Mouse (Mus musculus): ENCODE measurements around the gene Nod2. TPM values are rescaled to one million over a fixed set of nuclear protein-coding genes. Genes with fewer than 3 reads are reported as not detected.
"Not testable (repeated sequence)": the region's sequence is repeated elsewhere in the genome, so short reads cannot be mapped to it uniquely, and the experiment has no call there.

Nod2 gene
- polyA plus RNA-seq, 1 experiment from 2014 or later, result 0.21 TPM

GRCm38 (mm10) chr8:88642734-88643564, 4.2 kb upstream of the Nod2 start:
- no peak overlapping the region for H3K4me3 ChIP-seq (ENCODE audit: low read length)
- H3K27me3 ChIP-seq (ENCODE audit: control insufficient read depth, insufficient read depth, low read depth, low read length), result no peaks in the 10 kb centered on the region
- ATAC-seq (ENCODE audit: low read depth), result no peak
- no peaks in the 10 kb centered on the region for H3K36me3 ChIP-seq (ENCODE audit: control insufficient read depth, insufficient read depth, low read length)
- H3K27ac ChIP-seq (ENCODE audit: low read length), result no peak overlapping the region
- H3K4me2 ChIP-seq (ENCODE audit: low read depth, low read length), result no peak overlapping the region
- peaks cover 9% of the 10 kb centered on the region for H3K4me1 ChIP-seq (replicated peaks; ENCODE audit: control insufficient read depth, insufficient read depth, low read length)
- no peak overlapping the region for H3K9ac ChIP-seq (ENCODE audit: low read length)
- H3K9me3 ChIP-seq (ENCODE audit: control insufficient read depth, low read length), result no peaks in the 10 kb centered on the region
- WGBS, result 80% methylated on average over 5 of the region's 5 CpGs

GRCm38 (mm10) chr8:88648322-88648721, 1.2 kb downstream of the Nod2 start:
- no peaks in the 10 kb centered on the region for H3K9me3 ChIP-seq (ENCODE audit: control insufficient read depth, low read length)
- no peak overlapping the region for H3K27ac ChIP-seq (ENCODE audit: low read length)
- H3K4me3 ChIP-seq (ENCODE audit: low read length), result no peak overlapping the region
- no peak for ATAC-seq (ENCODE audit: low read depth)
- no peak overlapping the region for H3K4me2 ChIP-seq (ENCODE audit: low read depth, low read length)
- H3K9ac ChIP-seq (ENCODE audit: low read length), result no peak overlapping the region
- no peaks in the 10 kb centered on the region for H3K27me3 ChIP-seq (ENCODE audit: control insufficient read depth, insufficient read depth, low read depth, low read length)
- no peaks in the 10 kb centered on the region for H3K36me3 ChIP-seq (ENCODE audit: control insufficient read depth, insufficient read depth, low read length)
- peaks cover 9% of the 10 kb centered on the region for H3K4me1 ChIP-seq (replicated peaks; ENCODE audit: control insufficient read depth, insufficient read depth, low read length)

DNA sequence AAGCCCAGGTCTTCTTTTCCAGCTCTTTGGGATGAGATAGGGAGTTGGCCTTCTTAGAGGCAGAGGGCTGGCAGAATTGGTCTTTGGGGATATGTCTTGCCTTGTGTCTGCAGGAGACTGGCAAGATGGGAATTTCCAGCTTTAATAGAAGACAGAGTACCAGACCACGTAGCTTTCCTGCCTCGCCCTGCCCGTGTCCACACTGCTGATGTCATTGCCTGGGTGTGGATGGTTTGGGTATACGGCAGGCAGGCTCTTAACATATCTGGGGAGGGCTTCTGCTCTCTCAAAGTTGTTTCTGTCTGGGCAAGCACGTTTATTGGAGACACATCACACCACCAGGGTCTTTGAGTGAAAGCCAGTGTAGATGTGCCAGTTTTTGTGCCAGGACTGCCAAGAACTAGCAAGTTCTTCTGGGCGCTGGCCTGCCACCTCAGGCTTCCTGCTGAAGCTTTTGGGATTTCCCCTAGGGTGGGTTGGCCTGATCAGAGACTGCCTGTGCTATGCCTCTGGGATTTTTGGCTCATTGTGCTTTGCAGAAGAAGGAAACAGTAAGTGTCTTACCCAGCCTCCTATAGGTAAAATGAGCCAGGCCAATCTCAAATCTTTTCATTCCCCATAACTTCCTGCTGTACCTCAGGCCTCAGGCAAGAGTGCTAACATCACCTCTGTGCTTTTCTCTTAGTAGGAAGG, 3.0 kb downstream of the Nod2 start:
- no peak overlapping the region for H3K4me2 ChIP-seq (ENCODE audit: low read depth, low read length)
- 56% methylated on average over 6 of the region's 6 CpGs for WGBS
- ATAC-seq (ENCODE audit: low read depth), result no peak
- H3K9ac ChIP-seq (ENCODE audit: low read length), result no peak overlapping the region
- H3K9me3 ChIP-seq (ENCODE audit: control insufficient read depth, low read length), result no peaks in the 10 kb centered on the region
- H3K27me3 ChIP-seq (ENCODE audit: control insufficient read depth, insufficient read depth, low read depth, low read length), result no peaks in the 10 kb centered on the region
- no peak overlapping the region for H3K4me3 ChIP-seq (ENCODE audit: low read length)
- no peaks in the 10 kb centered on the region for H3K36me3 ChIP-seq (ENCODE audit: control insufficient read depth, insufficient read depth, low read length)
- H3K27ac ChIP-seq (ENCODE audit: low read length), result no peak overlapping the region
- H3K4me1 ChIP-seq (replicated peaks; ENCODE audit: control insufficient read depth, insufficient read depth, low read length), result peaks cover 9% of the 10 kb centered on the region

GRCm38 (mm10) chr8:88651122-88651521, 4.0 kb downstream of the Nod2 start:
- H3K4me2 ChIP-seq (ENCODE audit: low read depth, low read length); H3K27ac ChIP-seq (ENCODE audit: low read length); H3K27me3 ChIP-seq (ENCODE audit: control insufficient read depth, insufficient read depth, low read depth, low read length); ATAC-seq (ENCODE audit: low read depth); H3K9ac ChIP-seq (ENCODE audit: low read length); H3K36me3 ChIP-seq (ENCODE audit: control insufficient read depth, insufficient read depth, low read length); H3K4me3 ChIP-seq (ENCODE audit: low read length); H3K9me3 ChIP-seq (ENCODE audit: control insufficient read depth, low read length); H3K4me1 ChIP-seq (replicated peaks; ENCODE audit: control insufficient read depth, insufficient read depth, low read length): not testable (repeated sequence)
- WGBS, result 55% methylated on average over 4 of the region's 4 CpGs

DNA sequence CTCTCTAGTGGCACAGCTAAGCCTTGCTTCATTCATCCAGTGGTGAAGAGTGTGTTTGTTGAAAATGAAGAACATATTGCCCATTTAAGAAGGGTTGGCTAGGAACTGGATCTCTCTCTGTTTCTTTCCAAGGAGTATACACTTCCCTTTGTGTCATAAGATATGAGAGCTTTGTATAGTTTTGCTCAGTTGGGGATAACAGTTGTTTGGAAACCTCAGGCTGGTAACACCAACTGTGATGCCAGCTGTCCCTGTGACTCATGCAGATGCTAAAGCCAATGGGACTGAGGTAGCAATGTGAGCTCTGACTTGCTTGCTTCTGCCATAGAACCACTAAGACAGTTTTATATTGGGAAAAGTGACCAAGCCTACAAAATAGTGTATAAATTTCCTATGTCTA, 8.2 kb downstream of the Nod2 start:
- Histone ChIP-seq H3K9me3 (ENCODE audit: control insufficient read depth, low read length) (no peaks in the 10 kb centered on the region), H3K9ac (ENCODE audit: low read length) (no peak overlapping the region), H3K36me3 (ENCODE audit: control insufficient read depth, insufficient read depth, low read length) (no peaks in the 10 kb centered on the region), H3K4me2 (ENCODE audit: low read depth, low read length) (no peak overlapping the region), H3K27me3 (ENCODE audit: control insufficient read depth, insufficient read depth, low read depth, low read length) (no peaks in the 10 kb centered on the region), H3K27ac (ENCODE audit: low read length) (no peak overlapping the region), H3K4me3 (ENCODE audit: low read length) (no peak overlapping the region), H3K4me1 (replicated peaks; ENCODE audit: control insufficient read depth, insufficient read depth, low read length) (no peaks in the 10 kb centered on the region)
- no peak for ATAC-seq (ENCODE audit: low read depth)

GRCm38 (mm10) chr8:88659873-88660272, 12.8 kb downstream of the Nod2 start:
- WGBS, result 65% methylated on average over 3 of the region's 3 CpGs
- Histone ChIP-seq H3K9me3 (ENCODE audit: control insufficient read depth, low read length) (no peaks in the 10 kb centered on the region), H3K27me3 (ENCODE audit: control insufficient read depth, insufficient read depth, low read depth, low read length) (no peaks in the 10 kb centered on the region), H3K4me1 (replicated peaks; ENCODE audit: control insufficient read depth, insufficient read depth, low read length) (no peaks in the 10 kb centered on the region), H3K4me2 (ENCODE audit: low read depth, low read length) (no peak overlapping the region), H3K36me3 (ENCODE audit: control insufficient read depth, insufficient read depth, low read length) (no peaks in the 10 kb centered on the region), H3K9ac (ENCODE audit: low read length) (no peak overlapping the region), H3K27ac (ENCODE audit: low read length) (no peak overlapping the region), H3K4me3 (ENCODE audit: low read length) (no peak overlapping the region)
- ATAC-seq (ENCODE audit: low read depth), result no peak

DNA sequence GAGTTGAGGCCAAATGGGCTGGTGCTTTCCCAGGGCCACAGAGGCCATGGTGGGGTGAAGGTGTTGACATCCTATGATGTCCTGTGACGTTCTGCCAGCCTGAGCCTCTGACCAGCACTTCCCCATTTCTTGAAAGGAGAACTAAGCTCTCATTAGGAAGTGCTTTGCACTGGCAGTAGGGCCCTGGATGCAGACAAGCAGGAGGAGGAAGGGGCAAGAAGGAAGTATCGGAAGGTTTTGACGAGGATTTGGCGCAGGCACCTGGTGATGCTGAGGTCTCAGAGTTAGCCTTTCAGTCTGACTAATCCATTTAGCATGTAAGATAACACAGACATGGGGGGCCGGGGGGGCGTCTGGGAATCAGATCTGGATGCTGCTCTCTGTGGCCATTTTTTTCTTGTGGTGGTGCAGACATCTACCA, 15.3 kb downstream of the Nod2 start:
- Histone ChIP-seq H3K4me2 (ENCODE audit: low read depth, low read length) (no peak overlapping the region), H3K9me3 (ENCODE audit: control insufficient read depth, low read length) (no peaks in the 10 kb centered on the region), H3K4me3 (ENCODE audit: low read length) (no peak overlapping the region), H3K27me3 (ENCODE audit: control insufficient read depth, insufficient read depth, low read depth, low read length) (no peaks in the 10 kb centered on the region), H3K27ac (ENCODE audit: low read length) (no peak overlapping the region), H3K4me1 (replicated peaks; ENCODE audit: control insufficient read depth, insufficient read depth, low read length) (no peaks in the 10 kb centered on the region; the same call in 1 of the 2 replicates), H3K36me3 (ENCODE audit: control insufficient read depth, insufficient read depth, low read length) (no peaks in the 10 kb centered on the region), H3K9ac (ENCODE audit: low read length) (no peak overlapping the region)
- WGBS, result 56% methylated on average over 6 of the region's 6 CpGs
- ATAC-seq (ENCODE audit: low read depth), result no peak

DNA sequence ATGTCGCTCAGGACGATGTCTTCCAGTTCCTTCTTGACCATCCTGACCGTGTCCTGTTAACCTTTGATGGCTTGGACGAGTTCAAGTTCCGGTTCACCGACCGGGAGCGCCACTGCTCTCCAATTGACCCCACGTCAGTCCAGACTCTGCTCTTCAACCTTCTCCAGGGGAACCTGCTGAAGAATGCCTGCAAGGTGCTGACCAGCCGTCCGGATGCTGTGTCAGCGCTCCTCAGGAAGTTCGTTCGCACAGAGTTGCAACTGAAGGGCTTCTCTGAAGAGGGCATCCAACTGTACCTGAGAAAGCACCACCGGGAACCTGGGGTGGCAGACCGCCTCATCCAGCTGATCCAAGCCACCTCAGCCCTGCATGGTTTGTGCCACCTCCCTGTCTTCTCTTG, 17.0 kb downstream of the Nod2 start:
- no peak for ATAC-seq (ENCODE audit: low read depth)
- Histone ChIP-seq H3K9ac (ENCODE audit: low read length) (no peak overlapping the region), H3K4me3 (ENCODE audit: low read length) (no peak overlapping the region), H3K27me3 (ENCODE audit: control insufficient read depth, insufficient read depth, low read depth, low read length) (no peaks in the 10 kb centered on the region), H3K4me2 (ENCODE audit: low read depth, low read length) (no peak overlapping the region), H3K27ac (ENCODE audit: low read length) (no peak overlapping the region), H3K9me3 (ENCODE audit: control insufficient read depth, low read length) (no peaks in the 10 kb centered on the region), H3K4me1 (replicated peaks; ENCODE audit: control insufficient read depth, insufficient read depth, low read length) (no peaks in the 10 kb centered on the region; the same call in 1 of the 2 replicates), H3K36me3 (ENCODE audit: control insufficient read depth, insufficient read depth, low read length) (no peaks in the 10 kb centered on the region)
- WGBS, result 75% methylated on average over 16 of the region's 16 CpGs

DNA sequence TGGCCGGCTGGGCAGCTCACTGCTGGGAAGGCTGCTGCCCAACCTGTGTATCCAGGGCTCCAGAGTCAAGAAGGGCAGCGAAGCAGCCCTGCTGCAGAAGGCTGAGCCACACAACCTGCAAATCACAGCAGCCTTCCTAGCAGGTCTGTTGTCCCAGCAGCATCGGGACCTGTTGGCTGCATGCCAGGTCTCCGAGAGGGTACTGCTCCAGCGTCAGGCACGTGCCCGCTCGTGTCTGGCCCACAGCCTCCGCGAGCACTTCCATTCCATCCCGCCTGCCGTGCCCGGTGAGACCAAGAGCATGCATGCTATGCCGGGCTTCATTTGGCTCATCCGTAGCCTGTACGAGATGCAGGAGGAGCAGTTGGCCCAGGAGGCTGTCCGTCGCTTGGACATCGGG, 17.8 kb downstream of the Nod2 start:
- Histone ChIP-seq H3K4me1 (replicated peaks; ENCODE audit: control insufficient read depth, insufficient read depth, low read length) (no peaks in the 10 kb centered on the region; the same call in 1 of the 2 replicates), H3K9ac (ENCODE audit: low read length) (no peak overlapping the region), H3K4me3 (ENCODE audit: low read length) (no peak overlapping the region), H3K27me3 (ENCODE audit: control insufficient read depth, insufficient read depth, low read depth, low read length) (no peaks in the 10 kb centered on the region), H3K36me3 (ENCODE audit: control insufficient read depth, insufficient read depth, low read length) (no peaks in the 10 kb centered on the region), H3K4me2 (ENCODE audit: low read depth, low read length) (no peak overlapping the region), H3K9me3 (ENCODE audit: control insufficient read depth, low read length) (no peaks in the 10 kb centered on the region), H3K27ac (ENCODE audit: low read length) (no peak overlapping the region)
- peak; percentile 31; the same call in 1 of the 2 replicates for ATAC-seq (ENCODE audit: low read depth)
- 67% methylated on average over 19 of the region's 19 CpGs for WGBS

All from lung, embryonic 16.5 days (tissue).